Mouse (Mus musculus): ENCODE results near the gene Gm28305.

The Gm28305 gene

GRCm38 (mm10) chr9:104070863-104071604 is 30.6 kb downstream of the Gm28305 start:
- peak; percentile 55 for DNase-seq

- DNase-seq = peak; percentile 6
Measured at GRCm38 (mm10) chr9:104075808-104076207, 35.3 kb downstream of the Gm28305 start.

- peak; percentile 63 for DNase-seq
Measured at GRCm38 (mm10) chr9:104078780-104079179, 38.3 kb downstream of the Gm28305 start.

- DNase-seq = peak; percentile 87
Measured at GRCm38 (mm10) chr9:104079379-104079778, 38.9 kb downstream of the Gm28305 start.

DNA sequence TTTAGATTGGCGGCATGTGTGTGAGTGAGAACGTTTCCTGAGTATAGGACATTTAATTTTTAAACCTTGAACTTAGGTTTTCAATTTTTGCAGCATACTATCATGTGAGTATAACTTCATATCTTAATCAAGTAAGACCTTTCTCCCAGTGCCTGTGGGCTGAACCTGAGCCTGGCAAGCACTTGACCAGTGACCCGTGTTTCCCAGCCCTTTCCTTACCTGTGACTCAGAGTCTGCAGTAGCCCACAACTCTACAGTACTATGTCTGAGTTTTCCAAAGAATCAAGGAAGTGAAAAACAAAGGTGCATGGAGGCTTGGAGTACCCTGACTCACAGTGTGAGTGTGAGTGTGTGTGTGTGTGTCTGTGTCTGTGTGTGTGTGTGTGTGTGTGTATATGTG is 39.6 kb downstream of the Gm28305 start:
- DNase-seq = peak; percentile 55

DNA sequence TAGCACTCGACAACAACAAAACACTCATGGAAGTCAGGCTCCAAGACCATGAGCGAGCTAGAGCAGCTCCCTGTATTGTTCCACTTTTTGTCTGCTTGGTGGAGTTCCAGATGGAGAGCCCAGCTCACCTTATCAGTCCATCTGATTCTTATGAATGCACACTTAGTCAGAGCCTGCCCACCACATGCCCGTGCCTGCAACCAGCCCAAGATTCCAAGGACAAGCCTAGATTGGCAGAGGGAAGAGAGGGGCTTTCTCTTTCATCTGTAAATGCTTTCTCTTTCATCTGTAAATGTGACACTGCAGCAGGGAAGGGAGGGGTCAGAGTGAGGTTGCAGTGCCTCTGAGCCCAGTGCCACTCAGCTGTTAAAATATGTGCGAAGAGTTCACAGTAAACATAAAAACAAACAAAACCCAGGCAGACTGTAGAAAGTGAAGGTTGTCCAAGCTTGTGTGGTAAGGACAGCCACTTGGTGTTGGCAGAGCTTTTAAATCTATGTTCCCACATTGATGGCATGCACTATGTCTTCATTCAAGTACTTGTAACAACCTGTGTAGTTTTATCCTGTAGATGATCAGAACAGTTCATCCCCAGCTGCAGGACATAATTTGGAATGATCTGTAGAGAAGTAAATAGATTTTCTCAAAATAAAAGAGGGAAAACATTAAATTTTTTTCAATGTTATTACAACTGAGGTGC is 45.4 kb downstream of the Gm28305 start:
- DNase-seq = peak; percentile 19

GRCm38 (mm10) chr9:104088555-104088954 is 48.1 kb downstream of the Gm28305 start:
- peak; percentile 94 for DNase-seq

DNA sequence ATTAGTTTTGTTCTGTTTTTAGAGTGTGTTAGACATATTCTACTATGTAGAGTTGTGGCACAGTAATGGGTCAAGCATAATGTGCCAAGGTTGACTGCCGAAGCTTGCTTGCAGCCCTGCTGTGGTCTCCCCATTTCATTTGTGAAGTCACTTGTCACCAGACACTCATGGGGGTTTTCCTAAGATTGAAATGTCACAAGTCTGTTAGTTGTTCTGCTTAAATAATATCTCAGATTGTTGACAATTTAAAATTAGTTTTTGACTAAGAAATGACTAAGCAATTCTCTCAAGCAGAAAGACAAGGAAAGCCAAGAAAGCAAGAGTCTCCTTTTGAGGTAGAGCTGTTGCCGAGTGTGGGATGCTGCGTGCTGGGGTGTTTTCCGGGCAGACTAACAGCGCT is 52.5 kb downstream of the Gm28305 start:
- peak; percentile 52 for DNase-seq

GRCm38 (mm10) chr9:104098256-104098655 is 57.8 kb downstream of the Gm28305 start:
- no peak for DNase-seq

DNA sequence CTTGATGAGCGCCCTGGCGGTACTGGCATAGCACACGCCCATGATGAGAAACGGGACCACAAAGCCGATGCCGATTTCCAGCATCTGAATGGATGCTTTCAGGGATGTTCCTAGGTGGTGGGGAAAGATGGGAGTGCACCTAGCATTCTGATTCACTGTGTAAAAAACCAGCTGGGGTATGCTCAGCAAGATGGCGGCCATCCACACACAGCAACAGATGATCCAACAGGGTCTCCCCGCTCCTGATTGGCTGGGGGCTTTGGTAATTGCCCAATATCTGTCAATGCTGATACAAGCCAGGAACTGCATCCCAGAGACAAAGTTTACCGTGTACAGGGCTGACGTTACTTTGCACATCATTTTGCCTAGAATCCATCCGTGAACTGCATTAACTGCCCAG is 58.6 kb downstream of the Gm28305 start:
- peak; percentile 79 for DNase-seq

DNA sequence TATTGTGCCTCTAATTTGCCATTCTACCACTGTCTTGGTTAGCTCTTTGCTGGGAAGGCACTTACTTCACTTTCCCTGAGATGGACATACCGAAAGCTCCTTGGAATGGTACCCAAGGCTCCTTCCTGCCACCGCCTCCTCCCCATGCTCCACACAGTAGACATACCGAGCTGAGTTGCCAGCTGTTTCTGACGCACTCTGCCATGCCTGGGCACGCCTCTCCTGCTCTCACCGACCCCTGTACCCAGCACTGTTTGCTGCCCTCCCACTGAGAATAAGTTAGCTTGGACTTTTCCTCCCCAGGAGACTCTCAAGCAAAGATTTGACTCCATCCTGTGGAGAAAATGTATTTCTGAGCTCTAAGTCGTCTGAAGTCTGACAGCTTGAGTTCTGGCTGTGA is 60.4 kb downstream of the Gm28305 start:
- DNase-seq = peak; percentile 92

GRCm38 (mm10) chr9:104101458-104101857 is 61.0 kb downstream of the Gm28305 start:
- DNase-seq = no peak

DNA sequence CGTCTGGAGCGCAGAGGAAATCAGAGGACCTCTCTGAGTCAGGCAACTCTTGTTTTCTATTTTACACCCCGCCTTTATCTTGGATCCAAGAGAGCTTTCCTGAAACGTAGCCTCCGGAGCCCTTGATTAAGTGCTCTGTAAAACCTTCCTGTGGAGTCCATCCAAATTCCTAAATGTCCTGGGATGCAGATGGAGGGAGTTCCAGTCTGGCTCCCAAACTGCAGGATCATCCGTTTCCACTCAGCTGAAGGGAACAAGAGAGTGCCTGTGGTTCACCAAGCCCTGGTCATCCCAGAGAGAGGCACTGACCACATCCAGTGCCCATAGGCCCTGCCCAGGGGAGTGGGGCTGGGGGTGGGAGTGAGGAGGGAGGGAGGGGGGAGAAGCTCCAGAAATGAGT is 61.8 kb downstream of the Gm28305 start:
- DNase-seq = peak; percentile 96

DNA sequence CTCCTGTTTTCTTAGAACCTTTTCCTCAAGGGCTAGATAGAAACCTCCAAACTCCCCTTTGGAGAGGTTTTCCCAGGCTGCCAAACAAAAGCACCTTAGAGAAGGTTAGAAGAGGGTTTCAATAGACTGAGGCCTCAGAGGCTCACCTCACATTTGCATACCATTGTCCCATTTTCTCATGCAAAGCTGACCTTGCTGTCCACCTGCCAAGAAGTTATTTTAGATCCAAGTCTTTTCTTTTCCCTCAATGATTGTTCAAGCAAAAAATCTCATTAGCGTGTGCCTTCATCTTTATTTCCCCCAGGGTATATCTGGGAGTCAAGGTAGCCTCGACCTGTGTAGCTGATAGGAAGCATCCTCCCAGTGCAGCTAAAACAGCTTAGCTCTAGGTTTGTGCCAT is 62.4 kb downstream of the Gm28305 start:
- DNase-seq = no peak

GRCm38 (mm10) chr9:104104986-104105385 is 64.5 kb downstream of the Gm28305 start:
- no peak for DNase-seq

GRCm38 (mm10) chr9:104106930-104107329 is 66.5 kb downstream of the Gm28305 start:
- peak; percentile 87 for DNase-seq

DNA sequence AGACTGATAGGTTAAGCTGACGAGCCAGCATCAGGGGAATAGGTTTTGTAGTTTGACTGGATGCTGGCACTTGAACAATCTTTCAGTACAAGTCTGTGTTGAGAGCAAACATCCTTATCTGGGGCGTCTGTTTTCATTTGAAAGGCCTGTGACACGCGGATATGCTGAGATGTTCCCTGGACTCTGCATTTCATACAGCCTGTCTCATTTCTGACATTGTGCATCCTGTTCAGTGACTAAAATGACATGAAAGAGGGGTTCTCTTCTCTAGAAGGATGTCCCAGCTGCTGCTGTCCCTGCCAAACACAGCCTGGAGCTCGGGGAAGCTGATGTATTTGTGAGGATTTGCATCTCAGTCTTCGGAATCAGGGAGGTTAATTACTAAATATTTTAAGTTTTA is 67.0 kb downstream of the Gm28305 start:
- peak; percentile 93 for DNase-seq

- DNase-seq = peak; percentile 93
Measured at GRCm38 (mm10) chr9:104108571-104109143, 68.2 kb downstream of the Gm28305 start.

GRCm38 (mm10) chr9:104109151-104109550 is 68.7 kb downstream of the Gm28305 start:
- no peak for DNase-seq

DNA sequence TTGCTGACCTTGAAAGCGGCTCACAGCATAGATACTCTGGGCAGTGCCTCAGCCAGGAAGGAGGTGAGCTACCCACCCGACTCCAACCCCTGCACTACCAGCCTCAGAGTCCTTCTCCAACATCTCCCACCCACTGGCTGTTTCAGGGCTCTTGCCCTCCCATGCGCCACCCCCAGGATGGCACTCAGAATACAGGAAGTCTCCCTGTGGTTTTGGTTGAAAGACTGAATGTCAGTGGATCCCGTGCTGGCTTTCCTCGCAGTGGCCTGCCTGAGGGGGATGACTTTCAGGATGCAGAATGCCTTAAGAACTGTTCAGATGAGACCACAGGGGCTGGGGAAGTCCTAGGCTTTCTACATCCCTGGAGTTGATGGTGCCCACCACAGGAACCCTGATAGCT is 82.6 kb downstream of the Gm28305 start:
- DNase-seq = peak; percentile 83

- no peak for DNase-seq
Measured at GRCm38 (mm10) chr9:104123622-104124021, 83.2 kb downstream of the Gm28305 start.
